Mouse (Mus musculus) CH12.LX (cell line): ENCODE results near the gene Zbtb20.

Source experiments
- CTCF ChIP-seq, 2 experiments: IDR thresholded peaks in 1 of 2; conservative IDR thresholded peaks in 1 of 2; 2 replicates each; pipeline ENCODE4 v1.5.1; 2011 to 2012; ENCODE audit warnings: low read depth in 2 of 2, low read length in 2 of 2, improper control_type of control experiment in 1 of 2, inconsistent platforms in 1 of 2, mild to moderate bottlenecking in 1 of 2, moderate library complexity in 1 of 2
- ELF1 ChIP-seq: IDR thresholded peaks from 2 replicates; pipeline ENCODE4 v1.6.1; 2014; ENCODE audit warnings: low read depth, mild to moderate bottlenecking, inconsistent platforms, low read length, improper control_type of control experiment
- EP300 ChIP-seq: IDR thresholded peaks from 2 replicates; pipeline ENCODE4 v1.6.1; 2011; ENCODE audit warnings: low read length, improper control_type of control experiment
- MXI1 ChIP-seq: IDR thresholded peaks from 2 replicates; pipeline ENCODE4 v1.6.1; 2011; ENCODE audit warnings: mild to moderate bottlenecking, low read depth, low read length, improper control_type of control experiment
- POLR2A ChIP-seq: IDR thresholded peaks from 2 replicates; pipeline ENCODE4 v1.6.1; 2011; ENCODE audit warnings: low read depth, mild to moderate bottlenecking, improper control_type of control experiment, low read length
- USF1 ChIP-seq: IDR thresholded peaks from 2 replicates; pipeline ENCODE4 v1.6.1; 2014; ENCODE audit warnings: low read depth, mild to moderate bottlenecking, inconsistent platforms, low read length, improper control_type of control experiment
- ZC3H11A ChIP-seq: IDR thresholded peaks from 2 replicates; pipeline ENCODE4 v1.6.1; 2012; ENCODE audit warnings: low read depth, mild to moderate bottlenecking, inconsistent platforms, low read length, improper control_type of control experiment

- no peak for TF ChIP-seq POLR2A
- no peak for TF ChIP-seq CTCF (conservative IDR thresholded peaks at IDR 0.05 in 1 of 2, IDR thresholded peaks at IDR 0.05 in 1 of 2; ENCODE audit: low read depth in 2 of 2, low read length in 2 of 2)
- no peak for TF ChIP-seq USF1
- no peak for TF ChIP-seq ELF1
- no peak for TF ChIP-seq EP300
- TF ChIP-seq MXI1: no peak
- no peak for TF ChIP-seq ZC3H11A
Measured at GRCm38 (mm10) chr16:43456446-43457172, 580.9 kb downstream of the Zbtb20 start.
